21 mouse cellular contexts compared by ENCODE assay signal in genomic region chr5:135695277-135695721, GRCm38 (mm10). TPM values are rescaled to one million over a fixed set of nuclear protein-coding genes. Genes with fewer than 3 reads are reported as not detected.
DNase-seq lines count a peak whose midpoint lies in the region; ATAC-seq and TF ChIP-seq lines count a peak whose summit lies in the region.
"Had no signal": no experiment of that assay in that cellular context is flagged by ENCODE, and none has a peak within 500 bp of the region (broad histone marks: within the 10 kb centered on the region; RNA-seq: fewer than 3 reads in every experiment).

No protein-coding gene starts in this region.

- H3K9me3 ChIP-seq in liver, embryonic 12.5 days (replicated peaks) = no peaks in the 10 kb centered on the region
- H3K9me3 ChIP-seq in liver, embryonic 13.5 days (replicated peaks) = no peaks in the 10 kb centered on the region
- no peaks in the 10 kb centered on the region for H3K9me3 ChIP-seq in stomach, postnatal 0 days (ENCODE audit: control insufficient read depth, low read length)
- H3K9me3 ChIP-seq: heart, embryonic 10.5 days; kidney, embryonic 15.5 days; lung, embryonic 15.5 days had no signal

- peak; percentile 40; the same call in 1 of the 2 replicates for ATAC-seq in liver, embryonic 12.5 days
- ATAC-seq in liver, embryonic 13.5 days (ENCODE audit: low read depth) = peak; percentile 79
- ATAC-seq in stomach, postnatal 0 days (ENCODE audit: low FRiP score, low TSS enrichment) = peak; percentile 88
- ATAC-seq: activated CD4-positive, CD25-positive, alpha-beta regulatory T cell, adult 4 months; forebrain, postnatal 0 days; hindbrain, embryonic 16.5 days had no signal

- H3K36me3 ChIP-seq in liver, embryonic 12.5 days = peaks cover 21% of the 10 kb centered on the region
- peaks cover 8% of the 10 kb centered on the region; the same call in 1 of the 2 replicates for H3K36me3 ChIP-seq in liver, embryonic 13.5 days
- no peaks in the 10 kb centered on the region for H3K36me3 ChIP-seq in stomach, postnatal 0 days (ENCODE audit: control insufficient read depth, insufficient read depth, low read length)
- H3K36me3 ChIP-seq: lung, embryonic 15.5 days had no signal

- no peak overlapping the region for H3K4me3 ChIP-seq in liver, embryonic 12.5 days
- H3K4me3 ChIP-seq in liver, embryonic 13.5 days (replicated peaks) = no peak overlapping the region
- no peak overlapping the region for H3K4me3 ChIP-seq in stomach, postnatal 0 days (ENCODE audit: low read depth, low read length)
- H3K4me3 ChIP-seq: heart, embryonic 10.5 days; kidney, embryonic 15.5 days; layer of hippocampus, adult 2 months; left cerebral cortex, adult 2 months; lung, embryonic 15.5 days had no signal

- 59% methylated on average over 7 of the region's 7 CpGs for WGBS in liver, embryonic 12.5 days (ENCODE audit: insufficient replicate concordance)
- 58% methylated on average over 7 of the region's 7 CpGs for WGBS in liver, embryonic 13.5 days (ENCODE audit: insufficient replicate concordance)
- 41% methylated on average over 7 of the region's 7 CpGs for WGBS in stomach, postnatal 0 days

- no peak overlapping the region for H3K4me2 ChIP-seq in liver, embryonic 12.5 days
- no peak overlapping the region for H3K4me2 ChIP-seq in liver, embryonic 13.5 days
- H3K4me2 ChIP-seq in stomach, postnatal 0 days (replicated peaks; ENCODE audit: low read depth) = no peak overlapping the region
- H3K4me2 ChIP-seq: kidney, embryonic 15.5 days; lung, embryonic 15.5 days had no signal

- TF ChIP-seq EP300 in stomach, postnatal 0 days (optimal IDR thresholded peaks at IDR 0.05) = no peak

- peaks cover 37% of the 10 kb centered on the region for H3K4me1 ChIP-seq in liver, embryonic 12.5 days
- peaks cover 34% of the 10 kb centered on the region for H3K4me1 ChIP-seq in liver, embryonic 13.5 days (replicated peaks)
- H3K4me1 ChIP-seq in stomach, postnatal 0 days (replicated peaks; ENCODE audit: control insufficient read depth, insufficient read depth) = no peaks in the 10 kb centered on the region

- H3K9ac ChIP-seq in liver, embryonic 12.5 days = no peak overlapping the region
- H3K9ac ChIP-seq in liver, embryonic 13.5 days = no peak overlapping the region
- H3K9ac ChIP-seq in stomach, postnatal 0 days (ENCODE audit: low read length) = no peak overlapping the region
- H3K9ac ChIP-seq: forebrain, postnatal 0 days; kidney, embryonic 15.5 days; lung, embryonic 15.5 days had no signal

- no peak overlapping the region for H3K27ac ChIP-seq in liver, embryonic 12.5 days
- no peak overlapping the region for H3K27ac ChIP-seq in liver, embryonic 13.5 days
- peak overlapping the region; percentile 36 for H3K27ac ChIP-seq in stomach, postnatal 0 days (replicated peaks)
- H3K27ac ChIP-seq: heart, embryonic 10.5 days; kidney, embryonic 15.5 days; layer of hippocampus, adult 2 months; left cerebral cortex, adult 2 months; lung, embryonic 15.5 days had no signal

- DNase-seq in adrenal gland, postnatal 14 days = peak; percentile 57
- DNase-seq in adrenal gland, postnatal 36 days = no peak
- DNase-seq in liver = no peak
- DNase-seq in liver, embryonic 13.5 days = no peak
- peak; percentile 53 for DNase-seq in stomach, postnatal 0 days (ENCODE audit: low spot score)
- no peak for DNase-seq in cerebellum, postnatal 4 days (ENCODE audit: low spot score in 2 of 2)
- no peak for DNase-seq in layer of hippocampus, postnatal 10 days (ENCODE audit: low spot score in 2 of 2)
- DNase-seq: cerebellum, adult 18-20 months; forebrain, postnatal 0 days; gastrocnemius, postnatal 25 days; right cerebral cortex, postnatal 4 days; thymus, postnatal 14 days had no signal

- no peak for TF ChIP-seq CTCF in stomach, postnatal 0 days (IDR thresholded peaks at IDR 0.05; ENCODE audit: low read depth)

- no peaks in the 10 kb centered on the region for H3K27me3 ChIP-seq in liver, embryonic 12.5 days (replicated peaks)
- no peaks in the 10 kb centered on the region for H3K27me3 ChIP-seq in liver, embryonic 13.5 days
- H3K27me3 ChIP-seq in stomach, postnatal 0 days (ENCODE audit: control insufficient read depth, insufficient read depth, low read length) = no peaks in the 10 kb centered on the region
- H3K27me3 ChIP-seq: CH12.LX; kidney, embryonic 15.5 days; lung, embryonic 15.5 days had no signal

RNA-seq across cellular contexts. Expression of gene Por, which starts 25.5 kb away (rescaled TPM):
- 190 and 216 TPM in 2 replicates for total RNA-seq in adrenal gland, postnatal 14 days (2021)
- 100 to 1,000 TPM; 300 to 324 TPM for total RNA-seq in adrenal gland, postnatal 36 days (2021)
- 34.7 and 36.6 TPM in 2 replicates for polyA plus RNA-seq in liver, embryonic 12.5 days (2016; fragmentation: Nextera tagmentation; extraction: Ambion mirVana)
- 26.7 and 31.2 TPM in 2 replicates for polyA plus RNA-seq in liver, embryonic 13.5 days (2015; fragmentation: Nextera tagmentation; extraction: Ambion mirVana)
- polyA plus RNA-seq in stomach, postnatal 0 days (2015; fragmentation: Nextera tagmentation; extraction: Ambion mirVana) = 174 and 177 TPM in 2 replicates
- 10 to 100 TPM; 74.9 to 77.7 TPM for total RNA-seq in layer of hippocampus, postnatal 10 days (2021)

RNA-seq across cellular contexts. Expression of gene Tmem120a, which starts 48.9 kb away (rescaled TPM):
- 26.8 and 45.4 TPM in 2 replicates for total RNA-seq in adrenal gland, postnatal 14 days (2021)
- 10 to 100 TPM; 55.5 to 59.9 TPM for total RNA-seq in adrenal gland, postnatal 36 days (2021)
- polyA plus RNA-seq in liver, embryonic 12.5 days (2016; fragmentation: Nextera tagmentation; extraction: Ambion mirVana) = 17.4 and 21.5 TPM in 2 replicates
- 17.3 and 17.8 TPM in 2 replicates for polyA plus RNA-seq in liver, embryonic 13.5 days (2015; fragmentation: Nextera tagmentation; extraction: Ambion mirVana)
- polyA plus RNA-seq in stomach, postnatal 0 days (2015; fragmentation: Nextera tagmentation; extraction: Ambion mirVana) = 37.4 and 46.4 TPM in 2 replicates
- 10 to 100 TPM; 20.9 to 21.9 TPM for total RNA-seq in layer of hippocampus, postnatal 10 days (2021)

Comparison
In these comparisons a context has a peak if more than half of its experiments do, and no peak if none do; other contexts are left out.
1. DNase-seq: peak in adrenal gland, postnatal 14 days (single experiment) and stomach, postnatal 0 days (single experiment); none in adrenal gland, postnatal 36 days (0 of 2), liver (single experiment), liver, embryonic 13.5 days (single experiment), cerebellum, postnatal 4 days (0 of 2) and layer of hippocampus, postnatal 10 days (0 of 2).
2. Peak in every context shown above with its lines, with median percentiles within 50 percentile points of each other: ATAC-seq.